Mouse (Mus musculus) brain, embryonic 14.5 days (tissue): ENCODE measurements around the gene Vkorc1.

ENCODE experiments used
- CTCF ChIP-seq: fragments of 200-500 bp; IDR thresholded peaks from 2 replicates; pipeline ENCODE4 v1.5.1; 2012; ENCODE audit warnings: inconsistent platforms, mild to moderate bottlenecking, moderate library complexity, borderline replicate concordance; ENCODE audit not compliant: insufficient read depth, insufficient read length; ENCODE audit errors: extremely low read depth
- POLR2A ChIP-seq: fragments of 200-500 bp; IDR thresholded peaks from 2 replicates; pipeline ENCODE4 v1.6.1; 2012; ENCODE audit warnings: mild to moderate bottlenecking, inconsistent platforms, borderline replicate concordance; ENCODE audit not compliant: poor library complexity, insufficient read depth, insufficient read length, severe bottlenecking; ENCODE audit errors: extremely low read depth

- TF ChIP-seq POLR2A (no peak), CTCF (no peak)
Measured at GRCm38 (mm10) chr7:127922451-127923275, 27.2 kb upstream of the Vkorc1 start.
